Mouse (Mus musculus) lung, embryonic 16.5 days (tissue): ENCODE data around the gene Tcf19. TPM values are rescaled to one million over a fixed set of nuclear protein-coding genes. Genes with fewer than 3 reads are reported as not detected.

Experiments
- ATAC-seq: fragments of 200-750 bp; cut with Nextera tagmentation; 2 replicates; pipeline ENCODE4 v1.8.0; 2017; ENCODE audit warnings: low read depth, mild to moderate bottlenecking, moderate library complexity
- H3K27ac ChIP-seq: fragments of 300-500 bp; sonication (generic); 2 replicates; pipeline ENCODE4 v1.5.1; 2014; ENCODE audit warnings: mild to moderate bottlenecking, control low read depth, low read length
- H3K27me3 ChIP-seq: fragments of 300-500 bp; sonication (generic); 2 replicates; pipeline ENCODE4 v1.6.1; 2014; ENCODE audit warnings: low read depth, low read length, mixed read lengths; ENCODE audit not compliant: control insufficient read depth, insufficient read depth
- H3K36me3 ChIP-seq: fragments of 300-500 bp; sonication (generic); 2 replicates; pipeline ENCODE4 v1.6.1; 2014; ENCODE audit warnings: low read length; ENCODE audit not compliant: control insufficient read depth, insufficient read depth
- H3K4me1 ChIP-seq: fragments of 300-500 bp; sonication (generic); replicated peaks from 2 replicates; pipeline ENCODE4 v1.6.1; 2014; ENCODE audit warnings: low read length, mixed read lengths; ENCODE audit not compliant: control insufficient read depth, insufficient read depth
- H3K4me2 ChIP-seq: fragments of 300-500 bp; sonication (generic); 2 replicates; pipeline ENCODE4 v1.6.1; 2014; ENCODE audit warnings: low read depth, low read length, control low read depth
- H3K4me3 ChIP-seq: fragments of 300-500 bp; sonication (generic); 2 replicates; pipeline ENCODE4 v1.5.1; 2014; ENCODE audit warnings: mild to moderate bottlenecking, low read length, control low read depth
- H3K9ac ChIP-seq: fragments of 300-500 bp; sonication (generic); 2 replicates; pipeline ENCODE4 v1.6.1; 2014; ENCODE audit warnings: low read length, control low read depth
- H3K9me3 ChIP-seq: fragments of 300-500 bp; sonication (generic); 2 replicates; pipeline ENCODE4 v1.6.1; 2016; ENCODE audit warnings: low read length; ENCODE audit not compliant: control insufficient read depth
- WGBS: fragments of 180-500 bp; shearing (Covaris S2); extraction: QIAGEN DNeasy Blood & Tissue Kit; methylation state at CpG from one replicate; pipeline ENCODE4 v1.1.7; 2014; 5-methylcytosine and 5-hydroxymethylcytosine counted together
- polyA plus RNA-seq: library from polyadenylated mRNA; unstranded; fragments of >200 nt; fragmentation: Nextera tagmentation; extraction: Ambion mirVana; gene quantifications from 2 replicates; pipeline ENCODE4 v1.2.1, GENCODE M21; 2015

Tcf19 gene
- polyA plus RNA-seq, 1 experiment from 2014 or later: 96.7 TPM

- no peak overlapping the region for H3K9ac ChIP-seq
- H3K9me3 ChIP-seq: no peaks in the 10 kb centered on the region
- ATAC-seq: no peak
- no peak overlapping the region for H3K4me2 ChIP-seq
- no peak overlapping the region for H3K4me3 ChIP-seq
- 32% methylated on average over 8 of the region's 8 CpGs for WGBS
- peaks cover 3% of the 10 kb centered on the region; the same call in 1 of the 2 replicates for H3K27me3 ChIP-seq
- H3K36me3 ChIP-seq: no peaks in the 10 kb centered on the region
- no peaks in the 10 kb centered on the region for H3K4me1 ChIP-seq
- H3K27ac ChIP-seq: no peak overlapping the region
These were observed 11.8 kb downstream of the Tcf19 start for GRCm38 (mm10) chr17:35504628-35505481.

DNA sequence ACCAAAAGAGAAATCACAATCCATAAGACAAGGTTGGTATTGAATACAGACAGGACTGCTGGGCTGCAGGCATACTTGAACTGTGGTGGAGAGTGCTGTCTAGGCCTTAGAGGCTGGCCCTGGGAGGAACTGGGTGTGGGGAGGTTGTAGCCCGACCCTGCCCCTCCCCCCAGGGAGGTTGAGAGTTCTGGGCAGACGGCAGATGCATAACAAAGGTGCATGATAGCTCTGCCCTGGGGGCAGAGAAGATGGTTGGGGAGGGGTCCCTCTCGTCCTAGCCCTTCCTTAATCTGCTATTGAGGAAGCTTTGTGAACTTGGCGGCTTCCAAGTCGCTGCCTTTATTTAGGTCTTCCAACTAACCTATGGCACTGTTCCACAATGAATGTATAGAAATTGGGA lies 12.8 kb downstream of the Tcf19 start:
- 33% methylated on average over 5 of the region's 5 CpGs for WGBS
- Histone ChIP-seq H3K27me3 (peaks cover 3% of the 10 kb centered on the region; the same call in 1 of the 2 replicates), H3K4me1 (no peaks in the 10 kb centered on the region), H3K4me3 (no peak overlapping the region), H3K4me2 (no peak overlapping the region), H3K27ac (no peak overlapping the region), H3K36me3 (no peaks in the 10 kb centered on the region), H3K9me3 (no peaks in the 10 kb centered on the region), H3K9ac (no peak overlapping the region)
- ATAC-seq: no peak

DNA sequence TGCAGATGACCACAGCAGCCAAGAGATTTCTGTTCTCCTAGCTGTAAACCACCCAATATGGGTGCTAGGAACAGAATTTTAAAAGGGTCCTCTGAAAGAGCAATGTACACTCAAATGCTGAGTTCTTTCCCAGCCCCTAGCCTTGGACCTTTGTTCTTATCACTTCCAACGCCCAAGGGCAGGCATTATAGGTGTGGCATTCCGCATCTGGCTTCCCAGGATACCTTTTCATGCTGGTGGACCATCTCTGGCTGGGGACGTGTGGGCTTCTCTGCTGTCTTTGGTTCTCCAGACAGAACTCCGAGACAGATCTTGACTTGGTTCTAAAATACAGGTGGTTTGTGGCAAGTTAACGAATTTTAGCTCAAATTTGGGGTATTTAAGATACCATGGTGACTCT lies 13.9 kb downstream of the Tcf19 start:
- H3K4me1 ChIP-seq: no peaks in the 10 kb centered on the region
- peaks cover 3% of the 10 kb centered on the region; the same call in 1 of the 2 replicates for H3K27me3 ChIP-seq
- no peak overlapping the region for H3K4me2 ChIP-seq
- no peak overlapping the region for H3K9ac ChIP-seq
- H3K36me3 ChIP-seq: no peaks in the 10 kb centered on the region
- ATAC-seq: no peak
- no peak overlapping the region for H3K4me3 ChIP-seq
- 51% methylated on average over 5 of the region's 5 CpGs for WGBS
- H3K27ac ChIP-seq: no peak overlapping the region
- H3K9me3 ChIP-seq: no peaks in the 10 kb centered on the region

DNA sequence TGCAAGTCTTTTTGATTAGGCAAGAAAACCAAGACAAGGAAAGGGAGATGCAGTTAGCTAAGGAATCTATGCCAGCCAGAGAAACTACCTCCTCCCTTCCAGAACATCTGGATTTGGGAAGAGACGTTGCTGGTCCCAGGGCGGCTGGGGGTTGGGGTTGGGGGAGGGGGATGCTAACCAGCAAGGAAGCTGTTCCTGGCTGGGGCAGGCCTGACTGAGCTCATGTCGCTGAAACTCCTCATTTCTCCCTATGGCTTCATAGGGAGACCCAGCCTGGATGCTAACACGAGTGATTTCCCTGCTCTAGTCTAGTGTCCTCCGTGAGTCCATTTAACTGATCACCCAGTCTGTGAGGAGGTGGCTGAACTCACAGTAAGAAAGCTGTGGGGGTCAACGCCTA lies 14.4 kb downstream of the Tcf19 start:
- WGBS: 10% methylated on average over 6 of the region's 6 CpGs
- H3K27ac ChIP-seq: no peak overlapping the region
- H3K9ac ChIP-seq: no peak overlapping the region
- no peaks in the 10 kb centered on the region for H3K4me1 ChIP-seq
- no peak overlapping the region for H3K4me2 ChIP-seq
- ATAC-seq: no peak
- no peak overlapping the region for H3K4me3 ChIP-seq
- H3K27me3 ChIP-seq: peaks cover 3% of the 10 kb centered on the region; the same call in 1 of the 2 replicates
- no peaks in the 10 kb centered on the region for H3K36me3 ChIP-seq
- no peaks in the 10 kb centered on the region for H3K9me3 ChIP-seq

GRCm38 (mm10) chr17:35497124-35497523 lies 19.5 kb downstream of the Tcf19 start:
- no peak for ATAC-seq
- Histone ChIP-seq H3K4me3 (no peak overlapping the region), H3K9ac (no peak overlapping the region), H3K36me3 (no peaks in the 10 kb centered on the region), H3K9me3 (no peaks in the 10 kb centered on the region), H3K27me3 (no peaks in the 10 kb centered on the region), H3K4me2 (no peak overlapping the region), H3K4me1 (no peaks in the 10 kb centered on the region), H3K27ac (no peak overlapping the region)
- WGBS: 84% methylated on average over 7 of the region's 7 CpGs

GRCm38 (mm10) chr17:35490320-35490719 lies 26.3 kb downstream of the Tcf19 start:
- H3K36me3 ChIP-seq: no peaks in the 10 kb centered on the region
- no peak for ATAC-seq
- no peak overlapping the region for H3K4me2 ChIP-seq
- H3K27me3 ChIP-seq: no peaks in the 10 kb centered on the region
- no peak overlapping the region for H3K9ac ChIP-seq
- no peaks in the 10 kb centered on the region for H3K9me3 ChIP-seq
- WGBS: 69% methylated on average over 5 of the region's 5 CpGs
- H3K4me1 ChIP-seq: no peaks in the 10 kb centered on the region
- H3K27ac ChIP-seq: no peak overlapping the region
- H3K4me3 ChIP-seq: no peak overlapping the region

- no peaks in the 10 kb centered on the region for H3K27me3 ChIP-seq
- H3K4me3 ChIP-seq: no peak overlapping the region
- no peak overlapping the region for H3K4me2 ChIP-seq
- H3K27ac ChIP-seq: no peak overlapping the region
- ATAC-seq: no peak
- H3K4me1 ChIP-seq: no peaks in the 10 kb centered on the region
- no peaks in the 10 kb centered on the region for H3K36me3 ChIP-seq
- 95% methylated on average over 2 of the region's 2 CpGs for WGBS
- H3K9ac ChIP-seq: no peak overlapping the region
- no peaks in the 10 kb centered on the region for H3K9me3 ChIP-seq
These were observed 28.6 kb downstream of the Tcf19 start for GRCm38 (mm10) chr17:35488041-35488440.

GRCm38 (mm10) chr17:35486726-35487125 lies 29.9 kb downstream of the Tcf19 start:
- Histone ChIP-seq H3K27ac (no peak overlapping the region), H3K27me3 (no peaks in the 10 kb centered on the region), H3K4me2 (no peak overlapping the region), H3K9me3 (no peaks in the 10 kb centered on the region), H3K9ac (no peak overlapping the region), H3K36me3 (no peaks in the 10 kb centered on the region), H3K4me1 (no peaks in the 10 kb centered on the region), H3K4me3 (no peak overlapping the region)
- no peak for ATAC-seq
- WGBS: 30% methylated on average over 10 of the region's 10 CpGs

DNA sequence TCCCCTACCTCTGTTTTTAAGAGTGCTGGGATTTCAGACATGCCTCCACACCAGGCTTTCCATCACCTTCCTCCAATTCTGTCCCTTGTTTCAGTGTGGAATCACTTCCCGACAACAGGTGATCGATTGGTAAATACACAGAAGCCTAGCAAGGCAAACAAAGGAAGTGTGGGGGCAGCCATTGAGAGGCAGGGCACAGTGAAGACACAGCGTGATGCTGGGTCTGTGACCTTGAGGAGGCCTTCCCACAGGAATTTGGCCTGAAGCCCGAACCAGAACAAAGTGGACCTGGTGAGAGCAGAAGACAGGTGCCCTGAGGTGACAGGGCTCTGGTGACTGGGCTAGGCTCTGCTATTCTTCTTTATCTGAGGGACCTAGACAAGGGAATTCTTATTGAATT lies 30.9 kb downstream of the Tcf19 start:
- H3K9ac ChIP-seq: no peak overlapping the region
- ATAC-seq: no peak
- no peaks in the 10 kb centered on the region for H3K36me3 ChIP-seq
- WGBS: 13% methylated on average over 4 of the region's 4 CpGs
- no peak overlapping the region for H3K27ac ChIP-seq
- no peak overlapping the region for H3K4me3 ChIP-seq
- H3K4me1 ChIP-seq: no peaks in the 10 kb centered on the region
- no peaks in the 10 kb centered on the region for H3K9me3 ChIP-seq
- no peak overlapping the region for H3K4me2 ChIP-seq
- no peaks in the 10 kb centered on the region for H3K27me3 ChIP-seq
